9 mouse cellular contexts compared by ENCODE assay signal in genomic region chrX:35997004-35997403, GRCm38 (mm10).
DNase-seq lines count a peak whose midpoint lies in the region; ATAC-seq and TF ChIP-seq lines count a peak whose summit lies in the region.
"Had no signal": no experiment of that assay in that cellular context is flagged by ENCODE, and none has a peak within 500 bp of the region (broad histone marks: within the 10 kb centered on the region; RNA-seq: fewer than 3 reads in every experiment).

No protein-coding gene starts in this region.

- H3K9ac ChIP-seq in lung, embryonic 14.5 days: no peak overlapping the region
- H3K9ac ChIP-seq: neural tube, embryonic 12.5 days had no signal

- 20% methylated on average over 2 of the region's 2 CpGs for WGBS in lung, embryonic 14.5 days
- WGBS in lung, adult 2 months: 6% methylated on average over 2 of the region's 2 CpGs

- ATAC-seq in lung, embryonic 14.5 days (ENCODE audit: insufficient read depth): no peak
- no peak for ATAC-seq in monocyte, adult 5-6 weeks (replicated peaks; ENCODE audit: insufficient number of reproducible peaks, low FRiP score, low TSS enrichment, poor library complexity, severe bottlenecking)

- no peak overlapping the region for H3K27ac ChIP-seq in lung, embryonic 14.5 days (ENCODE audit: low read depth)
- H3K27ac ChIP-seq: neural tube, embryonic 12.5 days had no signal

- H3K27me3 ChIP-seq in lung, embryonic 14.5 days (ENCODE audit: insufficient read depth, low read length): no peaks in the 10 kb centered on the region
- H3K27me3 ChIP-seq: neural tube, embryonic 12.5 days had no signal

- H3K4me1 ChIP-seq in lung, embryonic 14.5 days (ENCODE audit: insufficient read depth): no peaks in the 10 kb centered on the region
- H3K4me1 ChIP-seq in lung, adult 2 months (ENCODE audit: control insufficient read depth, insufficient read depth, low read length): no peaks in the 10 kb centered on the region
- H3K4me1 ChIP-seq: neural tube, embryonic 12.5 days had no signal

- no peaks in the 10 kb centered on the region for H3K9me3 ChIP-seq in lung, embryonic 14.5 days (ENCODE audit: low read depth, low read length)
- H3K9me3 ChIP-seq: neural tube, embryonic 12.5 days had no signal

- H3K36me3 ChIP-seq in lung, embryonic 14.5 days (ENCODE audit: insufficient read depth): no peaks in the 10 kb centered on the region
- H3K36me3 ChIP-seq: neural tube, embryonic 12.5 days had no signal

- H3K4me3 ChIP-seq in lung, embryonic 14.5 days (ENCODE audit: low read depth, low read length): no peak overlapping the region
- H3K4me3 ChIP-seq in lung, adult 2 months (replicated peaks; ENCODE audit: extremely low read depth, low read depth, low read length): no peak overlapping the region
- H3K4me3 ChIP-seq: neural tube, embryonic 12.5 days had no signal

- H3K4me2 ChIP-seq in lung, embryonic 14.5 days: no peak overlapping the region
- H3K4me2 ChIP-seq: neural tube, embryonic 12.5 days had no signal

- TF ChIP-seq POLR2A in lung, adult 2 months (IDR thresholded peaks at IDR 0.05; ENCODE audit: borderline replicate concordance, extremely low read depth, low read depth, low read length): no peak

- TF ChIP-seq CTCF in lung, embryonic 14.5 days (IDR thresholded peaks at IDR 0.05; ENCODE audit: low read depth): peak; percentile 79
- no peak for TF ChIP-seq CTCF in lung, adult 2 months (IDR thresholded peaks at IDR 0.05; ENCODE audit: insufficient read depth, low read length)

- DNase-seq in gastrocnemius, adult 18-20 months (ENCODE audit: low spot score): peak; percentile 3
- no peak for DNase-seq in gastrocnemius, adult 8-10 months (ENCODE audit: low spot score in 2 of 2)
- DNase-seq in lung, embryonic 14.5 days: peak; percentile 70
- DNase-seq in lung, adult 2 months: no peak
- peak; percentile 26 for DNase-seq in Muller cell, postnatal 12 days (ENCODE audit: inconsistent ontology term)
- peak; percentile 18 for DNase-seq in forelimb bud, embryonic 11.5 days (ENCODE audit: low read depth, low spot score)
- peak; percentile 73 for DNase-seq in retina, embryonic 14.5 days (ENCODE audit: low spot score)

Comparison
In these comparisons a context has a peak if more than half of its experiments do, and no peak if none do; other contexts are left out.
1. DNase-seq: peak in gastrocnemius, adult 18-20 months (single experiment), lung, embryonic 14.5 days (single experiment), Muller cell, postnatal 12 days (single experiment), forelimb bud, embryonic 11.5 days (single experiment) and retina, embryonic 14.5 days (single experiment); none in gastrocnemius, adult 8-10 months (0 of 2) and lung, adult 2 months (single experiment).